Mouse (Mus musculus): ENCODE data around the gene Mfsd12.
A peak's percentile ranks its signal among the peaks of the same experiment; 100 is the strongest.

The Mfsd12 gene

DNA sequence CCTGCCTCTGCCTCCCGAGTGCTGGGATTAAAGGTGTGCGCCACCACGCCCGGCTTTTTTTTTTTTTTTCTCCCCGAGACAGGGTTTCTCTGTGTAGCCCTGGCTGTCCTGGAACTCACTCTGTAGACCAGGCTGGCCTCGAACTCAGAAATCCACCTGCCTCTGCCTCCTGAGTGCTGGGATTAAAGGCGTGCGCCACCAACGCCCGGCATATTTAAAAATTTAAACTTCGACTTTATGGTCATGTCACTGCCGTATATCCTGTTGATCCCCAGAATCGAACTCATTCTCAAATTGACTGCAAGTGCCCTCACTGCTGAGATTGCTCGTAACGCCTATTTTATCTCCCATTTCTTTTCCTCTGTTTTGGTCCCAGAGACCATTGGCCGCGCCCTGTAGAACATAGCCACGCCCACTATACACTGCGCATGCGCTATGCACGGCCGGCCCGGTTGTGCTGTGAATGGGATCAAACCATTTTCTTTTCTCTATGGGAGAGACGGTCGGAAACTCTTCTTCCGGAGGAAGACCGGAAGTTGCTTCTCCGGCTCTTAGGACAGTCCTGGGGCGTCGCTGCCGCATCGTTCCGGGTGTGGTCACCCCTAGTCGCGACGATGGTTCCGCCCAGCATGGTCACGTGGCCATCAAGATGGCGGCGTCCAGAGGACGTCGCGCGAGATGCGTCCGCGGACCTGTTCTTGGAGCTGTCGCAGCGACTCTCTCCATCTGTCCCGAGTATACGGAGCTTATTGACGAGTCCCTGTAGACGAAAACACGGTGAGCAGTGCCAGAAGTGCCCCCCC lies 26.7 kb downstream of the Mfsd12 start, which contains the start of the genes Dohh and Gm48551:
Gene Dohh (plus strand): TSS at position 627 of the 803 bp plus-strand sequence.
Gene Gm48551 (plus strand): TSS at position 665 of the 803 bp plus-strand sequence.
- peak; percentile 99 for DNase-seq (ENCODE audit: low read depth)

DNA sequence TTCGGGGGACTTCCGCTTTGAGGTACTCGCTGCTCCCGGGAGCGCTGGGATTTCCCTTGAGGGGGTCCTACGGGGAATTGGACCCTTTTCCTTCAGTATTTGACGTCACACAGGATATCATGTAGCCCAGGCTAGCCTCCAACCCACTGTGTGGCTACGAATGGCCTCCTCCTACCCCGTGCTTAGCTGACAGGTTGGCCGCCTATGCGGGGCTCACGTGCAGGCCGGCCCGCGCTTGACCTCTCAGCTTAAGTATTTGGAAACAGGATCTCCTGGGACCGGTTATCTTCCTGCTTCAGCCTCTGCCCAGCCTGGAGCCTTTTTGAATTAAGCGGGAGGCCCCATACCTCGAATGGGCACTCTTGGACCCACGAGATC lies 27.3 kb downstream of the Mfsd12 start:
- DNase-seq (ENCODE audit: low read depth): no peak

DNA sequence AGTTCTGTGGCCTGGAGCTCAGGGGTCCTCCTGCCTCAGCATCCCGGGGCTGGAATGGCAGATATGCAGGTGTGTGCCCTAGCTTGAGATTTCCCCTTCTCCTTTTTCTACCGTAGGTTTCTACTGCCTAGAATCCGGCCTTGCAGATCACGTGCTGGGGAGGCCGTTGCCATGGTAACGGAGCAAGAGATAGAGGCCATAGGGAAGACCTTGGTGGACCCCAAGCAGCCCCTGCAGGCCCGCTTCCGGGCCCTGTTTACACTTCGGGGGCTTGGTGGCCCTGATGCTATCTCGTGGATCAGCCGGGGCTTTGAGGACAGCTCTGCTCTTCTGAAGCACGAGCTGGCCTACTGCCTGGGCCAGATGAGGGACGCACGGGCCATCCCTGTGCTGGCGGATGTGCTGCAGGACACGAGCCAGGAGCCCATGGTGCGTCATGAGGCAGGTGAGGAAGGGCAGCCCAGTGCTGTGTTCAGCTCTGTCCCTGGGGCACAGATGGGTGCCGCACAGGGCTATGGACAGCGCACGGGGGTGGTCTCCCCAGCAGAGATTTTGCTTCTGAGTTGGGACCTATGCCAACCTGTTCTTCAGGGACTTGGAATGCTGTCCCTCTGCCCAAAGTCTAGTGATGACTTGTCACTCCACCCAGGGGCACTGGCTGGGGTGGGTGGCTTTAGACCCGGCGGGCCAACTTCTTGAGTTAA lies 28.5 kb downstream of the Mfsd12 start:
- no peak for DNase-seq (ENCODE audit: low read depth)

DNA sequence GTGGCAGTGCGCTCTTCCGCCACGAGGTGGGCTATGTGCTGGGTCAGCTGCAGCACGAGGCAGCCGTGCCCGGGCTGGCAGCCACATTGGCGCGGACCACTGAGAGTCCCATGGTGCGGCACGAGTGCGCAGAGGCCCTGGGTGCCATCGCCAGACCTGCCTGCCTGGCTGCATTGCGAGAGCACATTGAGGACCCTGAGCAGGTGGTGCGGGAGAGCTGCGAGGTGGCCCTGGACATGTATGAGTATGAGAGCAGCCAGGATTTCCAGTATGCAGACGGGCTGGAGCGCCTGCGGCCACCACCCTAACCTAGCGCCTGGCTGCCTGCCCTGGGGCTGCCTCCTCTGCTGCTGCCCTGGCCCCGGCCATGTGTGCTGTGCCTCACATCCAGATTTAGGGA lies 30.4 kb downstream of the Mfsd12 start:
- DNase-seq (ENCODE audit: low read depth): no peak

DNA sequence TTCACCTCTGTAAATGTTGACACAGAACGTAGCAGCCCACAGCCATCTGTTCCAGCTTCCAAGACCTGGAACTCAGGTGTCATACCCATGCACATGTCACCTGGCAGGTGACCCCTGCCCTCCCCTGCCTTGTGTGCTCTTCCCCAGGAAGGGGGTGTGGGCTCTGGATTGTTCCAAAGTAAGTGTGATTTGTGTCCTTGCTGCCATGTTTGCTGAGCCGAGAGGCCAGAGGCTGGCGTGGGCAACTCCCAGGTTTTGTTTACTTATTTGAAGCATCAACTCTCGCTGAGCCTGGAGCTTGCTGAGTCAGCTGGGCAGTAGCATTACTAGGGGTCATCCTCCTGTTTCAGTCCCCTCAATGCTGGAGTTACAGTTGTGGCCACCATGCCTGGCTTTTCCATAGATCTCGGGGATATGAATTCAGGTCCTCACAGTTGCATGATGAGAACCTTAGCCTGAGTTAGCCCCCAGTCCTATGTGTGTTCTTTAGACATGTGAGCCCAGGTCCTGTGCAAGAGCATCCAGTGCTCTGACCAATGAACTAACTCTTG lies 31.3 kb downstream of the Mfsd12 start, which contains the start of gene Gm48552:
Gene Gm48552 (plus strand): TSS at position 501 of the 551 bp plus-strand sequence.
- DNase-seq (ENCODE audit: low read depth): no peak

DNA sequence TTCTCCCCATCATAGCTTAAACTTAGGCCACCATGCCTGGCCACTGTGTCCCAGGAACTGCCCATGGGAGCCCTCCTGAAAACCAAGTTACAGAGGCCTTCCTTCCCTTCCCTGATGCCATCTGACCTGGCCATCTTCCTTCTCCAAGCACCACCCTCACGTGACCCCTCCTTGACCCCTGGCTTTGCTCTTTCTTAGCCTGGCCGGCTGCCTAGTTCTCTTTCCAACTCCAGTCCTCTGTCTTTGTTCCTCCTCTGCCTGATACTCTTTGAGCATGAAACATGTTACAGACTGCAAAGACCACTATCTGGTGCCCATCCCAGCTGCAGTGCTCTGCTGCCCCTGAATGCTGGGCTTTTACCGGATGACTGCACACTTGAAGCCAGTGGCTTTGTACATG lies 32.1 kb downstream of the Mfsd12 start:
- DNase-seq (ENCODE audit: low read depth): no peak

DNA sequence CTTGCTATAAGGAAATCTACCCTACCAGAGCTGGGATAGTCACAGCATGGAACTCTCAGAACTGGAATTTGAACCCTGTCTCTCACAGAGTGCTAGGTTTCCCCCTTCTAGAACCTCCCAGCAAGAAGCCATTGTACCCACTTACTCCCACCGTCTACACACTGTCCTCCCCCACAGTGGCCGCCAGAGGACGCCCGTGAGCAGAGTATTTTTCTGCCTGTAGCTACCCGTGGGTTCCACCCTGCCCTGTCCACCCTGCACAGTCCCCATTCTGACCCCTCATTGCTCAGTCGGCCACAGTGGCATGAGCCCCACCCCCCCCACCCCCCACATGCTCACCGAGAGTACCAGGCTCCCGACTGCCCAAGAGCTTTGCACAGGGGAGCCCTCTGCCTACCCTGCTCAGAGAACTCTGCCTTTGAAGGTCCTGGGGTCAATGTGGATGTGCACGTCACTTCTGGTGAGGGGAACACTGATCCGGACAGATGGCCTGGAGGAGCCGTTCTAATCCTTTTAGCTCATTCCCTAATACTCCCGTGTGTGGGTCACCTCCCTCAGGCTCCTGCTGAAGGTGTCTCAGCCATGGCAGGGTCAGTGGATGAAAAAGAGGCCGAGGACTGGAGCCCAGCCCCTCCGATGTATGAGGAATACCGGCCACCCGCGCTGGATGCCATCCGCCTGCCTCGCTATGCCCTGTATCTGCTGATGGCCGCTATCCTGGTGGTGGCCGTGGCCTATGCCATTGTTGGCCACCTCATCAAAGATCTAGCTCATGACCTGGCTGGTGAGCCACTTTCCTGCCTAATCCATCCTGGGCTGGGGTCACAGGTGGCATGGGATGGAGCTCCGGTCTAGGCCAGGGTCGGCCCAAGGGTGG lies 32.7 kb downstream of the Mfsd12 start:
- DNase-seq (ENCODE audit: low read depth): peak; percentile 70

DNA sequence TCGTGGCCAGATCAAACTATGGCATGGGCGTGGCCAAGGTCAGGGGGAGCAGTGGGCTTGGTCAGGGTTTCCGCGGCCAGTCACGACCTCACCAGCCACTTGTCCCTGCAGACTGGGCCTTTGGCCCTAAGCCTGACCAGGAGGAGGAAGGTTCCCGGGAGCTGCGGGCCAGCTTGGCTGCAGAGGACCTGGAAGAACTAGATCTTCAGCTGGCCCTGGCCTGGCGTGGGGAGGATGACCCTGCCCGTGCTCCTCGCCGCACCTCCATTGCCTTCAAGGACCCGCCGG lies 33.3 kb downstream of the Mfsd12 start:
- DNase-seq (ENCODE audit: low read depth): no peak

DNA sequence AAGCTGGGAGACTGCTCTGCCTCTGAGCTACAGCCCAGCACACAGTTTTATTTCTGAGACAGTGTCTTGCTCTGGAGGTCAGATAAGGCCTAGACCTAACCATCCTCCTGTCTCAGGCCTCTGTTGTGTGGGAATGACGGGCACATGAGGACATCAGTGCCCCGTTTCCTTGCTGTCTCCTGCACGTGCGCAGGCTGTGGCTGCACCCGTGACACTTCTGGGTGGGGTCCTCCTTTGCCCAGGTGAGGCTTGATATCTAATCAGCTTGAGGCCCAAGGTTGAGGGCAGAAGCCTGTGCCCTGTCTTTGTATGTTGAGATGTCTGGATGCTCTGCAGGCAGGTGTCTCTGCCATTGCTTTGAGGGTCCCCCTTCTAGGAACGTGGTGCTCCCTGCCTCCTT lies 35.0 kb downstream of the Mfsd12 start:
- DNase-seq (ENCODE audit: low read depth): no peak

DNA sequence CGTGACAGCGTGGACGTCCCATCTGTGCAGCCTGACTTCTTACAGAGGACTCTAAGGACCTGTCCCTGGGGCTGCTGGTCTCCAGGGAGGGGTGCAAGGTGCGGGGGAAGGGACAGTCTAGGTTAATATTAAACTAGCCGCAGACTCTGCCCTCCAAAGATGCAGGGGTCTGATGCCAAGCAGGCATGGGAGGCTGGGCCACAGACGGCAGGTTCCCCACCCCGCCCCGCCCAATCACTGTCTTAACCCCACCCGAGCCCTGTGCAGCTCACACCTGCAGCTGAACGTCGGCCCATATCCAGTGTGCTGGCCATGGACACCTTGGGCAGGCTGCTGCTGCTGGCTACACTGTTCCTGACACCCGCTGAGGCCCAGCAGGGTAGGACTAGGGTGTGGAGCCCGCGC lies 35.5 kb downstream of the Mfsd12 start, which contains the start of gene Smim24:
Gene Smim24 (plus strand): TSS at position 271 of the 405 bp plus-strand sequence.
- no peak for DNase-seq (ENCODE audit: low read depth)

DNA sequence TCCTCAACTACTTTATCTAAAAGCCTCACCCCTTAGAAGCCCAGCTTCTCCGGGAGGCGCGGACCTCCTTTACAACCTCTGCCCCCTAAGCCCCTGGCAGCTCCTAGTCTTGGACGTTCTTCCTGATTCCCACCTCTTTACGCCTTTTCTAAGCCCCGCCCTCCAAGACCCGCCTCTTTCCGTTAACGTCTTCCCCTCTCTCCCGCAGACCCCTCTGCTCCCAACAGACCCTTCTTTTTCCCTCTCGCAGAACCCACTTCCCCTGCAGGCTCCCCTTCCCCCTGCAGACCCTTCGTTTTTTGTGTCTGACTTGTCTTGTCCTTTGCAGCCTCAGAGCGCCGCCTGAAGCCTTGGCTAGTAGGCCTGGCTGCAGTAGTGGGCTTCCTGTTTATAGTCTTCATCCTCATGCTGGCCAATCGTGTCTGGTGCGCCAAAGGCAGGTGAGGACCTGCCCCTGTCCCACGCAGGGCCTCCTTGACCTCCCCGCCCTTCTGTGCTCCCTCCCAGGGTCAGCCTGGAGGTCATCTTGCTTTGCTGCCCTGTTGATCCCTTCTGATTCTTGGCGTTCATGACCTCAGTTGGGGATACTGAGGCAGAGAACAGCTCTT lies 36.3 kb downstream of the Mfsd12 start:
- peak; percentile 63 for DNase-seq (ENCODE audit: low read depth)

DNA sequence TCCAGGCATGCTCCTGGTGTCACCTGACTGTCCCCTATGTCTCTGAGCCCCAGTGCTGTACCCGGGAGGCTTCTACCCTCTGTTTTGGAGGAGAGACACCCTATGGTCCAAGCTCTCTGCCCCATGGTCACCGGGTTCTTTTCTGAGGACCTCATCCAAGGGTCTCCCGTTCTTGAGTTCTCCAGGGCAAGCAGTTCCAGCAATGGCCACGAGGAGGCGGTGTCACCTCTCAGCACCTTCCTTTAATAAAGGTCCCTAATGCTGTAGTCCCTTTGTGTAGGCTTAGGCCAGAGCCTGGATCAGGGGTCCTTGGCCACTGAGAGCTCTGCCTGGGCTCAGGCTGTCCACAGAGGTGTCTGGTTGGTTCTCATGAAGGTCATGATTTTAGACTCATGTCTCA lies 37.8 kb downstream of the Mfsd12 start:
- peak; percentile 74 for DNase-seq (ENCODE audit: low read depth)

DNA sequence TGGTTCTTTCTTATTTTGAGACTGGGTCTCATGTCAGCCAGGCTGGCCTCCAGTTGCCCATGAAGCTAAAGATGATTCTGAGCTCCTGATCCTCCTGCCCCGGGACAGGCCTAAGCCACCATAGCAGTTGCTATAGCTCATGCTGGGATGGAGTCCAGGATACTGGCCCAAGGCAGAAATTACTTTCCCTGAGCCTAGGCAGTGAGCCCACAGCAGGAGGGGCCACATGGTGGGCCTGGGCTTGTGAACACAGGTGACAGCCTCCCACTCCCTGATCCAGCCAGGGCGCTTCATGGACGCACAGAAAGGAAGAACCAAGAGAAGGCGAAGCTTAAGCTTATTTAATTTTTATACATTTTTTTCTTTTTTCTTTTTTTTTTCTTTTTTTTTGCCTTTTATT lies 38.6 kb downstream of the Mfsd12 start:
- DNase-seq (ENCODE audit: low read depth): no peak

DNA sequence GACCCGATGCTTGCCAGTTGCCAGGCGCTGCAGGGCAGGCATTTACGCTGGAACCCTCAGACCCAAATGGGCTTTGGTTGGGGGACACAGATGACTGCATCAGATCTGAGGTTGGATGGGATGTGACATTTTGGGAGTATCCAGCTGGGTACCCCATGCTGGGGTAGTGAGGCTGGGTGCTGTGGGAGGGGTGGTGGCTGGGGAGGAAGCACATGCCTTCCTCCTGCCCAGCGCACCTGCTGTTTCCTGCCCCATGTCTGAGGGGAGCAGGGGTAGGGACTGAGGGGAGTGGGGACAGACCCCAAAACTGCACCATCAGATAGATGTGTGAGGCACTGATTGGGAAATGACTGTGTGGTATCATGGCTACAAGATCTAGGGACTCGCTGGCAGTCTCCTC lies 39.5 kb downstream of the Mfsd12 start:
- no peak for DNase-seq (ENCODE audit: low read depth)

DNA sequence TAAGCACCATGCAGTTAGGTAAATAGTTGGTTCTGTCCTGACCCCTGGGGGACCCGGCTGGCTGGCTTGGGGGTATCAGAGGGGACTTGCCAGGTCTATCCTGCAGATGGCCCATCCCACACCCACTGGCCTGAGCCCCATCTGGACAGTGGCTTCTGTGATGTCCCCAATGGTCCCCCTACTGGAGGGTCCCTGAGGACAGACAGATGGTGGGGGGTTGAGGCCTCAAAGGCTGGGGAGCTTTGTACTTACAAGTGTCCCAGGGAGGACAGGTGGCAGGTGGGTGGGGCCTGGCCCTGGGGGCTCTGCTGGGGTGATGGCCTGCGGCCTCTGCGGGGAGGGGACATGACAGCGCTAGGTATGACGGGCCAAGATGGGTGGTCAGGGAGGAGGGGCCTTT lies 42.0 kb downstream of the Mfsd12 start:
- DNase-seq (ENCODE audit: low read depth): no peak

DNA sequence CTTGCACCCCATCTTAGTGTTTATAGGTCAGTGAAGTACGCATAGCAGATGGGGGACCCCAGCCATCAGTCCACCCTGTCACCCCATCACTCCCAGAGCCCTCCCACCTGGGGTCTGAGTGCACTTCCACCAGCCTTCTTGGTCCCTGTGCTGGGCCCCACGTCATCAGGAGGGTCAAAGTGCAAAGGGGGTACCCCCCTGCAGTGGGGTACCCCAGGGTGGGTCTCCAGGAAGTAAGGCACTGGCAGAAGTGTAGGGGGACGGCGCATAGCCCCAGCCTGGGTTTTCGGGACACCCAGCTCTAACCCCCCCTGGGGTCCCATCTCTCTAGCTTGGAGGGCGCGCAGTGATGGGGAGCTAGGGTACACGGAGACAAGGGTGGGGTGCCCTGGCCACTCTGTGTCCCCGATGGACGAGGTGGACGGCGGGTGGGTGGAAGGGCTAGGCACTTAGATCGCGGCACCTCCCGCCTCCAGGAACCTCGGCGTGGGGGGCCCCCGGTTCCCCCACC lies 42.6 kb downstream of the Mfsd12 start:
- no peak for DNase-seq (ENCODE audit: low read depth)

DNA sequence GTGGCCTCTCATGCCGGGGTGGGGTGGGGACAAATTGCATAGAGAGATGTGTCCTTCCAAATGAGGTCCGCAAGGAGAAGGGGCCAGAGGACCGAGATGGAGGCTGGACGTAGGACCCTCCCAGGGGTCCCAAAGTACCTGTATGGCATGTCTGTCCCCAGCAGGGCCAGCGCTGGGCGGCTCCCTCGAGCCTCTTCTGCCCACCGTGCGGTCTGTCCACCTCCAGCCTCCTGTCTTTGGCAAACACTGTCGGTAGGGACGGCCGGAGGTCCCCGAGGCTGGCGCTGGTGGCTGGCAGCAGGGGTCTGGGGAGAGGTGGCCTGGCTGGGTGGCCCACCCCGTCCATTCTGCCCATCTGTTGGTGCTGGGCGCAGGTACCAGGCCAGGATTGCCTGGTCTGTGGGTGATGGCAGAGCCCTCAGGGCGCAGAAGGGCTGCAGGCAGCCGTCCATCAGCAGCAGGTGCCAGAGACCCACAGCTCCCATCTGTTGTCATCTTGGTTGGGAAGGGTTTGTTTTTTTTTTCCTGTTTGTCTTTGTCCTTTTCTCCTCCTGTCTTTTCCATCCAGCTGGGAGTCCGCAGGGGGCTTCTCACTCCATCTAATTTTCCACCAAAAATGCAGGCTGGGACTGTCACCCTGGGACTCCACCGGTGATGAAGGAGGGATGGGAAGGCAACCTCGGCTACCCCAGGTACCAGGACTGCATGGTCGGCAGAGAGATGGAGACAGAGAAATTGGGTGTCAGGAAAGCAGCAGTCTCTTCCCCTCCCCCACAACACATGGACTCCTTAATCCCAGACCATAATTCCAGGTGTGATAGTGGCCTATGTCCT lies 43.3 kb downstream of the Mfsd12 start:
- no peak for DNase-seq (ENCODE audit: low read depth)

DNA sequence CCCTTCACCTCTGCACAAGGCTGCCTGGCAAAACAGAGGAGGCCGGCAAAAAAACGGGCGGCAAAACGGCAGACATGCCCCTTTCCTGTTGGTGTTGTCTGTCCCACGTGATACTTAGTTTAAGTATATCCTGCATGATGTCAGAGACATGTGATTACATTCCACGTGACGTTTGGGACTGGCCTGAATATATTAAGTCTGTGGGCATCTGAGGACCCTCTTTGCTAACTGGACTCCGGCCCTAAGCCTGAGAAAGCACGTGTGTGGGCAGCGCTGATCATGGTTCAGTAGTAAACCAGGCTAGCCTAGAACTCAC lies 43.9 kb downstream of the Mfsd12 start:
- DNase-seq (ENCODE audit: low read depth): no peak

DNA sequence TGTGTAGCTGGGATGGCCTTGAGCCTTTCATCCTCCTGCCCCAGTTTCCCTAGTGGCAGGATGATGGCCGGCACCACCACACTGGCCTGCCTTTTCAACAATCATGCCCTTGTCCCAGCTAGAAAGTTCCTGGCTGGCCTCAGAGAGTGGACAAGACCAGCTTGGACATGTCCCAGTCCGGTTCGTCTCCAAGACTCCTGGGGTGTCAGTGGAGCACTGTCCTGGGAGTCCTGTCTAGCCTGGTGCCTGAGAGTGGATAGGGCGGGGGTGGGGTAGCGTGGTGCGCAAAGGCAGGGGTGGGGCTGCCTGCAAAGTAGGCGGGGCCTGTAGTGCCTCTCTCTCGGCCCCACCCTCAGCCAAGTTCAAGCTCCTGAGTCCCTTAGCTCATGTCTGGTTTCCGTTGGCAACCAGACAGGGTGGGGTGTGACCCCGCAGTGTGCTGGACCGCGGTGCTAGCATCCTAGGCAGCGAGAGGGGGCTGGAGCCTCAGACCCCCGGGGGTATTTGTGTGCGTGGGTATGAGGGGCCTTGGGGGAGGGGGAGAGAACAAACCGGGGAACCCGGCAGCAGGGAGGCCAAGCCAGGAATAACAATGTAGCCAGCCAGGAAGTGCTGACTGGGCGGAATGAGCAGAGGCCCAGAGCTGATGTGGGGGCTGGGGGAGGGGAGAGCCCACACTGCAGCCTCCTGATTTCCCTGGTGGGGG lies 44.4 kb downstream of the Mfsd12 start:
- no peak for DNase-seq (ENCODE audit: low read depth)

DNA sequence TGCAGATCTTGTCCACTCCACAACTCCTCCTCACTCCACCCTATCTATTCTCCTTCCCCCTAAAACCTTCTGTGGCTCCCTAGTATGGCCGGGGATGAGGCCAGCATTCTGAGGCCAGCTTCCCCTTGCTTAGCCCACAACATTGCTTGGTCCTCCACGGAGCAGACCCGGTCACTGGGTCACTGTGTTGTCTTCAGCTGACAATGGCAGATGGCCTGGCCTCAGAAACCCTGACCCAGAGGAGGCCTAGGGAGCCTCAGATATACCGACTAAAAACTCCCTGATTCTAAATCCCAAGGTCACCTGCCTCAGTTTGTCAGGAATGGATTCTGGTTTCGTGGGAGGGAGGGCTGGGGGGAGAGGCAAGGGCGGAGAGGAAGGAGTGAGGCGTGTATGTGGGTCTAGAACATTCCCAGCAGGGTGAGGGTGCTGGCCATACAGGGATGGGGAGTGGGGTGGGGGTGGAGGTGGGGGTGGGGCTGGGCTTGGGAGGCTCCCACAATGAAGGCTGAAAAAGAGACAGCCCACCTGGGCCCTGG lies 45.0 kb downstream of the Mfsd12 start:
- no peak for DNase-seq (ENCODE audit: low read depth)

Data from 416B (cell line).